Mouse (Mus musculus) mouse embryonic stem cell (cell line): ENCODE measurements around the gene Itga6.

ENCODE experiments used
- in situ Hi-C, 2 experiments: fragments of 300-500 bp; cut with MboI; formaldehyde crosslinking; loops; 1 replicate in 1 of 2; 3 replicates in 1 of 2; pipeline ENCODE4 v1.14.3; 2019 to 2020; ENCODE audit warnings: low sequenced_read_pairs in 2 of 2, low pct_unique_long_range_greater_than_20kb in 1 of 2, mixed read lengths in 1 of 2; ENCODE audit not compliant: unreplicated experiment in 1 of 2

The Itga6 gene

GRCm38 (mm10) chr2:71755748-71756147 lies 10.3 kb downstream of the Itga6 start:
- in situ Hi-C loops, result no loop called here

GRCm38 (mm10) chr2:71757098-71757497 lies 11.7 kb downstream of the Itga6 start:
- in situ Hi-C loops, result no loop called here

- in situ Hi-C loops, result no loop called here
These were observed 13.4 kb downstream of the Itga6 start for GRCm38 (mm10) chr2:71758591-71759531.

GRCm38 (mm10) chr2:71760091-71760490 lies 14.7 kb downstream of the Itga6 start:
- in situ Hi-C loops, result no loop called here

GRCm38 (mm10) chr2:71761081-71761480 lies 15.7 kb downstream of the Itga6 start:
- in situ Hi-C loops, result no loop called here

GRCm38 (mm10) chr2:71764525-71764924 lies 19.1 kb downstream of the Itga6 start:
- in situ Hi-C loops, result no loop called here

GRCm38 (mm10) chr2:71764961-71765735 lies 19.7 kb downstream of the Itga6 start:
- in situ Hi-C loops, result no loop called here

GRCm38 (mm10) chr2:71766007-71766406 lies 20.6 kb downstream of the Itga6 start:
- in situ Hi-C loops, result no loop called here

GRCm38 (mm10) chr2:71767019-71767610 lies 21.7 kb downstream of the Itga6 start:
- in situ Hi-C loops, result no loop called here

GRCm38 (mm10) chr2:71771762-71772161 lies 26.3 kb downstream of the Itga6 start:
- in situ Hi-C loops, result no loop called here

GRCm38 (mm10) chr2:71773714-71774113 lies 28.3 kb downstream of the Itga6 start:
- in situ Hi-C loops, result no loop called here

GRCm38 (mm10) chr2:71774246-71774951 lies 29.0 kb downstream of the Itga6 start:
- in situ Hi-C loops, result no loop called here

- in situ Hi-C loops, result no loop called here
These were observed 29.8 kb downstream of the Itga6 start for GRCm38 (mm10) chr2:71775201-71775611.

GRCm38 (mm10) chr2:71779266-71779888 lies 34.0 kb downstream of the Itga6 start:
- in situ Hi-C loops, result no loop called here

GRCm38 (mm10) chr2:71780016-71780415 lies 34.6 kb downstream of the Itga6 start:
- in situ Hi-C loops, result no loop called here

GRCm38 (mm10) chr2:71785260-71785659 lies 39.8 kb downstream of the Itga6 start:
- in situ Hi-C loops, result no loop called here

- in situ Hi-C loops, result no loop called here
These were observed 40.6 kb downstream of the Itga6 start for GRCm38 (mm10) chr2:71786060-71786459.

GRCm38 (mm10) chr2:71786591-71787155 lies 41.3 kb downstream of the Itga6 start:
- in situ Hi-C loops, result no loop called here
